Mouse (Mus musculus) left cerebral cortex, postnatal 14 days (tissue): ENCODE measurements around the gene Olfr358. TPM values are rescaled to one million over a fixed set of nuclear protein-coding genes. Genes with fewer than 3 reads are reported as not detected.

ENCODE experiments used
- DNase-seq, 2 experiments: peaks; one replicate each; pipeline ENCODE4 v3.0.0; 2021 to 2022; ENCODE audit warnings: low spot score in 2 of 2, mixed read lengths in 1 of 2
- intact Hi-C: fragments of 180-260 bp; cut with DNase I; formaldehyde crosslinking; loops from one replicate; pipeline ENCODE4 v1.15.1; 2025
- long read RNA-seq, 2 experiments: library from polyadenylated mRNA; stranded (forward); transcript quantifications; one replicate each; pipeline ENCODE4 v2.0.0; 2021
- total RNA-seq, 2 experiments: library from RNA; stranded (reverse); gene quantifications; 2 replicates each; pipeline ENCODE4 v1.2.3; 2021

Gene Olfr358
- total RNA-seq: not detected
- long read RNA-seq, experiment 1: 0 reads
- long read RNA-seq, experiment 2: 0 reads

DNA sequence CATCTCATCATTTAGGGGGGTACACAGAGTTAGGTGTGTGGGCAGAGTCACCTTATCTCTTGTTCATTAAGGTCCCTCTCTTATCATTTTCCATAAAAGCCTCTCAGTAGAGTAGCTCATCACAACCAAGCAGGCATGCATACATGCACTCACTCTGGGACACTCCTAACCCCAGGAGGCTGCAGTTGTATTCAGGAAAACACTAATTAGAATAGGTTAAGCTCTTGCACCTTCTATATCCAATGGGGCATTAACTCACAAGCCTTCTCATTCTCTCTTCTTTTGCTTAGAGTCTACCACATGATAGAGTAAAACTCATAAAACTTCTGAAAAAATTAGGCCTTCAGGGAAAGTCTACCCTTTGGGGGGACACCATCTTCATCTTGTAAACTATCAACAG lies at the start of gene Olfr358:
Gene Olfr358 (minus strand): TSS at position 101 of the 400 bp plus-strand sequence.
- no peak for DNase-seq
- intact Hi-C loops: no loop called here

DNA sequence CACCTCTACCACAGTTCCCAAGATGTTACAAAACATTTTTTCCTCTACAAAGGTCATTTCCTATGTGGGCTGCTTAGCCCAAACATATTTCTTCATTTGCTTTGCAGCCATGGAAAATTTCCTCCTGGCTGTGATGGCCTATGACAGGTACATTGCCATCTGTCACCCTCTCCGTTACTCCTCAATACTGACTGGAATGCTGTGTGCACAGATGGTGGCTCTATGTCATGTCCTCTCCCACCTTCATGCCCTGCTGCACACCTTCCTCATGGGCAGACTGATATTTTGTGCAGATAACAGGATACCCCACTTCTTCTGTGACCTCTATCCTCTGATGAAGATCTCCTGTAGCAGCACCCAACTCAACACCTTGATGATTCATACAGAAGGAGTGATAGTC lies 12.1 kb downstream of the Olfr358 start:
- intact Hi-C loops: no loop called here
- no peak for DNase-seq

DNA sequence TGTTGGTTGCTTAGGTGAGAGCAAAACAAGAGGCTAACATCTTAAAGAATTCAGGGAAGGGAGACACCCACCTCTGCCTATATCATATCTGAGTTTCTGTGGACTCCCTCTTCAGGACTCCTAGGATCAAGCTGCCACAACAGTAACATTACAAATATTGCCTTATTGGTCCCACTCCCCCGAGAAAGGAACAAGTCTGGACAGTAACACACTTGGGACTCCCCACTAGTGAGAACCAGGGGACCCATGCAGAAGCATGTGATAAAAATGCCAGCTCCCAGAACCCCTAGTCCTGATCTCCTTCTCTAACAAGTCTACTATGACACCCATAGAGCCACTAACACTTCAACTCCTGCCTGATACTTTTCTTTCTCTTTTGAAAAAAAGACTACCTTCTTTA lies 15.6 kb downstream of the Olfr358 start, which contains the start of gene Olfr357:
Gene Olfr357 (plus strand): TSS at position 301 of the 400 bp plus-strand sequence.
- no peak for DNase-seq
- intact Hi-C loops: no loop called here

Other genes with a start within 250 kb of the Olfr358 start
- not detected for gene Olfr348, start 225.1 kb downstream of the Olfr358 start, total RNA-seq
- gene Olfr50, start 218.8 kb downstream of the Olfr358 start, total RNA-seq: not detected
- not detected for gene Olfr3, start 192.3 kb downstream of the Olfr358 start, total RNA-seq
- not detected for gene Olfr350, start 163.0 kb downstream of the Olfr358 start, total RNA-seq
- not detected for gene Olfr351, start 146.7 kb downstream of the Olfr358 start, total RNA-seq
- gene Olfr352, start 140.9 kb downstream of the Olfr358 start, total RNA-seq: not detected
- not detected for gene Olfr353, start 116.4 kb downstream of the Olfr358 start, total RNA-seq
- under 1 TPM in 1 of 2 experiments, not detected in 1; 0.04 TPM for gene Olfr354, start 103.7 kb downstream of the Olfr358 start, total RNA-seq
- not detected for gene Olfr355, start 80.4 kb downstream of the Olfr358 start, total RNA-seq
- not detected for gene Olfr356, start 72.2 kb downstream of the Olfr358 start, total RNA-seq
- gene Olfr357, start 15.5 kb downstream of the Olfr358 start, total RNA-seq: not detected
- gene Olfr360, start 56.4 kb upstream of the Olfr358 start, total RNA-seq: not detected
- not detected for gene Olfr361, start 80.0 kb upstream of the Olfr358 start, total RNA-seq
- gene Olfr362, start 108.6 kb upstream of the Olfr358 start, total RNA-seq: not detected
- not detected for gene Olfr364-ps1, start 130.0 kb upstream of the Olfr358 start, total RNA-seq
- gene Olfr365, start 178.9 kb upstream of the Olfr358 start, total RNA-seq: not detected
- not detected for gene Olfr366, start 202.2 kb upstream of the Olfr358 start, total RNA-seq